Mouse (Mus musculus) telencephalon, adult 2 months (tissue): ENCODE data around the gene Gipc1.

Experiments used
- DNase-seq: peaks from one replicate; pipeline ENCODE4 v3.0.0-alpha.2; 2011; ENCODE audit warnings: low read depth, low spot score

Gene Gipc1

DNA sequence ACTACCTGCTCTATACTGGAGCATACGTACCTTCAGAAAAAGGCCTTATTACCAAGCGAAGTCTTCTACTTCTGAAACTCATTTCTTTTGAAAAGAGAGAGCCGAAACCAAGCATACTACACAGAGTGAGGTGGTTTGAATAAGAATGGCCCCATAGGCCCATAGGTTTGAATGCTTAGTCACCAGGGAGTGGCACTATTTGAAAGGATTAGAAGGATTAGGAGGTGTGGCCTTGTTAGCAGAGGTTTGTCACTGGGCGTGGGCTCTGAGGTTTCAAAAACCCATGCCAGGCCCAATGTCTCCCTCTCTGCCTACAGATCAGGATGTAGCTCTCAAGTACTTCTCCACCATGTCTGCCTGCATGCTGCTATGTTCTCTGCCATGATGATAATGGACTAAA, 4.4 kb upstream of the Gipc1 start:
- no peak for DNase-seq

DNA sequence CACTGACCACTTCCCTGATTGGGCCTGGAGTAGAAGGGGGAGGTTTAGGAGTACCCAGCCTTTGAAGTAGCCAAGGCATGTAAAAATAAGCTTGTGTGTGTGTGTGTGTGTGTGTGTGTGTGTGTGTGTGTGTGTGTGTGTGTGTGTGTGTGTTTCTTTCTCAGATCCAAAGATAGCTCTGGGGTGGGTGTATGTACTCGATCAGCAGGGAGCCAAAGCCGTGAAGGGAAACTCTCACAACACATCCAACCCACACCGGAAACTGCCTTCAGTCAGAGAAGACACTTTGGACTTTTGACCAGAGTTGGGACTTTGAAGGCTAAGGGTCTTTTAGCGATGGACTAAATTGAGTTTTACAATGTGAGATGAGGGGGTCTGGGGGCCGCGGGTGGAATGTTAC, 2.8 kb upstream of the Gipc1 start:
- no peak for DNase-seq

DNA sequence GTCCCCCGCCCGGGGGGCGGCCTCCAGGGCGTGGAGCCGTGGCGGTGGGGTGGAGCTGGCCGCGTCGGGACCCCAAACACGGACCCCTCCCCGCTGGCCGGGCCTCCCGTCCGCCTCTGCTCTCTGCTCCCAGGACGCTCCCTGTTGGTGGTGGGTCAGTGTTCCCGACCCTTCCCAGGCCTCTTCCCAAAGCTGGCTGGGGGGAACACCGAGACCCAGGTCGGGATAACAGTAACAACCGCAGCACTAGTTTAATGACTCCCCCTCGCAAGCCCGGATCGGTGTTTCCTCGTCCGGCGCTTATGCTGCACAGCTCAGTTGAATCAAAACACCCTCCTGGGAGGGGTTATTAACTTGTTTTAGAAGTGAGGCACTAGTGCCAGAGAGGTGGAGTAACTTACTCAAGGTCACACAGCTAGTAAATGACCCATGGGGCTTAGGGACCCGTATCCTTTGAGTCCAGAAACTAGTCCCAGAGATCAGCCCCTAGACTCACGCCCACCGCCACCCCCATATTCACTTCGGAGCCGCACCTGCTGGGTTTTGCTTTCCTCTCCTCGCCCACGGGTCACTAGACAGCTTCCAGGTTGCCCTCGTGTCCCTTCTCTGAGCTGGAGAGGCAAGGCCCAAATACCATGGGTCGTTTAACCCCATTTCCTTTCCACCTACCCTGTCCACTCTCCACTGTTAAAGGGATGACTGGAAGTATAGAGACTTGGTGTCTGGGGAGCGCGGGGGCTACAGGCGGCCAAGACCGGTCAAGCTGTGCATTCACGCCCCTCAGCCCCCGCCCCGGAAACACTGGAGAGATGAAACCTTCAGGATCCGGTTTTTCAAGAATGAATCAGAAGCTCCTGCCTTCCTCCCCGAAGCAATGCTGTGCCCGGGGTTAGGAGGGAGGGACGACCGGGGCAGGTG, 526 bp downstream of the Gipc1 start:
- DNase-seq, result no peak

DNA sequence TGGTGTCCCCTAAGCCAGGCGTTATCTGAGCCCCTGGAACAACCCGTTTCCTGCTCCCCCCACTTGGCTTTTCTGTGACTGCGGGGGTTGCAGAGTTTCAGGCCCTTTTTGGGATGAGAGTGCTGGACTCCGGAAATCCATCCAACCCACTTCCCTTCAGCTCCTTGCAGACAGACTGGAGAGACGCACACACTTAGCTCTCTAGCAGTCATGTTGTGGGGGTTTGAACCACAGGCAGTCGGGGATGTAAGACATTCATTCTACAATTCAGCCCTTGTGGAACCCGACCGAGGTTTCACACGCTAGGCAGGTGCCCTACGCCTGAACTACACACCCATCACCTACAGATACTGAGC, 1.2 kb downstream of the Gipc1 start:
- no peak for DNase-seq

DNA sequence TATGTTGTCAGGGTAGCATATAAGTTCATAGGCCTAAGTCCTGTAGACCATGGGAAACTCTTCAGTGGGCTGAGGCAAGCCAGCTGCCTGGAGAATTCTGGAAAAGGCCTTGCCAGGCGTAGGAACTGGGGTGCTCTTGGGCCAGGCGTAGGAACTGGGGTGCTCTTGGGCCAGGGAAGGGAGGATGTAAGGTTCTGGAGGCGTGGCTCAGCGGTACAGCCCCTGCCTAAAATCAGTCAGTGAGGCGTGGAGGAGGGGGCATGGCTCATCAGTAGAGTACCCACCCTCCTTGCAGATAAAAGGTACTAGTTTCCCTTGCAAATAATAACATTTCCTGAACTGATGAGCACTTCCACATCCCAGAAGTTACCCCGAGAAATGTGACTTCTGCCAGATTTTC, 2.2 kb downstream of the Gipc1 start:
- DNase-seq, result no peak

DNA sequence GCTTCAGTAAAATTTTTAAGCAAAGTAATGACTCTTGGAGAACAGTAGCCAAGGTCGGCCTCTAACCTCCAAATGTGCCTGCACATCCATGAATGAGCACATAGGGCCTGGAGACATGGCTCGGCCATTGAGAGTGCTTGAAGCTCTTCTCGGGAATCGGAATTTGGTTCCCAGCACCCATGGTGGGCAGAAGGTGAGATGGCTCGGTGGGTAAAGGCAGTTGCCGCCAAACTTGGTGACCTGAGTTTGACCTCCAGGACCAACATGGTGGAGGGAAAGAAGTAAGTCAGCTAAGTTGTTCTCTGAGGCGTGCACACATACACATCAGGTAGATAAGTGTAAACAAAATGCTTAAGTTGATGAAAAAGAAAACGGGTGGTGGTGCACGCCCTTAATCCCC, 3.6 kb downstream of the Gipc1 start:
- DNase-seq, result no peak

DNA sequence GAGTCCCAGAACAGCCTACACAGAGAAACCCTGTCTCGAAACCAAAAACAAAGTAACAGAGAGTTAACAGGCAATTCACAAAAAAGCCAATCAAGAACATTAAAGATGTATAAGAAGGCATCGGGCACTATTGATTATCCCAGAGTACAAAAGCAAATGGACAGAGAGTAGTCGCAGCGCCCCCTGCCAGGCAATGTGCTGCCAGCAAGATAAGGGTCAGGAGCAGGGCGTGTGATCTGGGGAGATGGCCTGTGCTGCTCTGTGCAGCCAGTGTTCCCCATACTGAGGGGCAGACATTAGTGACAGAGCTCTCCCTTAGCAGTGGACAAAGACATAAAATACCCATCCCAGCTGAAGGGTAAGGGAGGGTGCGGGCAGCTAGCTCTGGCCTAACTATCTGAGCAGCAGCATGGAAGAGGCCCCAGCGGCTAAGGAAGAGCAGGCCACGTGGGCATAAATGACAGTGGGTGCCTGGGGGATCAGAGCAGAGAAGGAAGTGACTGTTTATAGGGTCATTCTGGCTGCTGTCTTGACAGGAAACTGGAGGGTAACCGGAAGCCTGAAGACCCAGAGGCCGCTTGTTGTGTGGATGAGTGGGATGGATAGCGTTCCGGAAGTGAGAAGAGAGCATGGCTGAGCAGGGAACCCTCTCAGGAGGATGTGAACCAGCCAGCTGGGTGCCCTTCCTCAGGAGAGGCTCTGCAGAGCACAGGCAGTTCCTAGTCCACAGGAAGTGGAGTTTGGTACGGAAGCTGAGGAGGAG, 4.2 kb downstream of the Gipc1 start:
- no peak for DNase-seq

DNA sequence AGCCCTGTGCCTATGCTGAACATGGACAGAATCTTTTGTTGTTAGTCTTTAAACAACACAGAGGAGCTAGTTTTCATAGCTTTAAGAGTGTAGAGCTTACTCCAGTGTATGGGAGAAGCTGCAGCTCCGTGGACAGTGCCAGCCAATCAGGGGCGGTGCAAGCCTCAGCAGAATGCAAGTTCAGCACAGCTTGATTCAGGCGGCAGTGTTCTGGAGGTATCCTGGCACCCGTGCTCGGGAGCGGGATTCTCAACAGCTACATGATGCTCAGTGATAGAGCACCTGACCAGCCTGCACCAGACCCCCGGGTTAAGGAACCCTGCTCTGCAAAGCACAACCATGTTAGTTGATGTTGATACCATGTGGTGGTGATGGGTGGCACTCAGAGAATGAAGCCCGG, 8.1 kb downstream of the Gipc1 start:
- DNase-seq, result no peak

DNA sequence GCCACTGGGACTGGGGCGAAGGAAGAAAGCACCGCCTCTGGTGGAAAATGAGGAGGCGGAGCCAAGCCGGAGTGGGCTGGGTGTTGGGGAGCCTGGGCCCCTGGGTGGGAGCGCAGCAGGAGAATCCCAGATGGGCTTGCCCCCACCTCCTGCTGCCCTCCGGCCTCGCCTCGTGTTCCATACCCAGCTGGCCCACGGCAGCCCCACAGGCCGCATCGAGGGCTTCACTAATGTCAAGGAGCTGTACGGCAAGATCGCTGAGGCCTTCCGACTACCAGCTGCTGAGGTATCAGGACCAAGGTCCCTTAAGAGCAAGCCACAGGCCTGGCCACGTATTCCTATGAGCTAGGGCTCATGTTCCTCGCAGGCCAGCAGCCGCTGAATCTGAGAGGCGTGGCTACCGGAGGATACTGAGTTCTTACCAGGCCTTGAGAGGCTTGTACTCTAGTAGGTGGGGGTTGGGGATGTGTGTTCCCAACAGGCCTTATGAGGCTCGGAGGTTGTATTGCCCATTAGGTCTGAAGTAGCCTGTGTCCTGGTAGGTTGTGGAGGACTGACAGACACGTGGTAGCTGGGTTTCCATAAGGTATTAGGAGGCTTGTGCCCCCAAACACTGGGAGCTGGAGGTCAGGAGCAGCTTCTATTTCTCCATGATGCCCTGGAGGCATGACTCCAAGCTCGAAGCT, 8.7 kb downstream of the Gipc1 start:
- DNase-seq, result no peak

DNA sequence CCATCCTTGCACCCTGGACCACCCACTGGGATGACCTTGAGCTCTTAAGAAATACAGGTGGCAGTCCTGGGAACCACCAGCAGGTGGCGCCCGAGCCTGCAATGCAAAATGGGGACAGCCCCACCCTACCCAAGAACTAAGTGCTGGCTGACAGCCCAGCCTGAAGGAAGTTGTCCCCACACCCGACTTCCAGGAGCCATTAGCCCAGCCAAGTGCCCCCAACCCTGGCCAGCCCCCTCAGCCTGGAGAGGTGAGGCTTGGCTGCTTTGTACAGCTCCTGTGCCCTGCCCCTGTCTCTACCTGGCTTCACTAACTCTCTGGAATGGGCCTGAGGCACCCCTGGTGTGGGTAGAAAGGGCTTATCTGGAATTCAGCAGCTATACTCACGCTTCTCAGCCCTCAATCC, 9.9 kb downstream of the Gipc1 start:
- DNase-seq, result peak; percentile 73

DNA sequence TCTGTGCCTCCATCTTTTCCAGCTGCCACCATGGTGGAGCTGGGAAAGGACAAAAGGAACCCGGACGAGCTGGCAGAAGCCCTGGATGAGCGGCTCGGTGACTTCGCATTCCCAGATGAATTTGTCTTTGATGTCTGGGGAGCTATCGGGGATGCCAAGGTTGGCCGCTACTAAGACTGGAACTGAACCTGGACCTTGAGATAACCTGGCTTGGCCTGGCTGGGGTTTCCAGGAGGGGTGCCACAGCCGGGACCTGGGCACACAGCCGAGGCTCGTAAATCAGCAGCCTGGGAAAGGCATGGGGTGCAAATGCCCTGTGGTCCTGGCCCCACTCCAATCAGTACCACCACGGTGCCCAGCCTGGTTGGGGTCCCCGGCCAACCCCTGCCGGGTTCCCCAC, 11.6 kb downstream of the Gipc1 start:
- no peak for DNase-seq

DNA sequence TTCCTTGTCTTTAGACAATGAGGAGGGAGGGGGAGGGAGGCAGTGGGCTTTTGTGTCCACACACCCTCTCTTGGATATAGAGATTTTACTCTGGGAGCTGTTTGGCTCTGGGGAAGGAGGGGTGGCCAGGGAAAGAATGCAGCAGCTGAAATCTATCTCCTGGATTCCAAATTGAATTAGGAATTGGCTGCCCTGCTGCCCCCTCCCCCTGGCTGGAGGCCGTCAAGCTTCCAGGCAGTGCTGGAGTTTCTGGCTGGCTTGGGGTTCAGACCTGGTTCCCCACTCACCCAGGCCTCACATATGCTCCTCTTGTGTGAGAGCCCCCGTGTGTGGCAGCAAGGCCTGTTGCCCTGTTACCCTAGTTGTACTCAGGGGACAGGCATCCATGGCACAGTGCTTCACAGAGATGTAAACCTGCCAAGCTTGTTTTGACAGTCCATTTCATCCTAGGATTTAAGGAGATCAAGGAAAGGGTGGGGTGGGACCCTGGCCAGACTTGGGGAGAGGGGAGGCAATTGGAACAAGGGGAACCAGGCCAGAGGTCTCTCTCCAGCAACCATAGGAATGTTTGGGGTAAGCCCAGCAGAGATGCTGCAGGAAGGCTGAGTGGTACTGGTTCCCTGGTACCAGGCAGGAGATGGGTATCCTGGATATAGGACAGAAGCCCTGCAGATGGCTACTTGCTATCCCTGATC, 12.6 kb downstream of the Gipc1 start:
- DNase-seq, result no peak

DNA sequence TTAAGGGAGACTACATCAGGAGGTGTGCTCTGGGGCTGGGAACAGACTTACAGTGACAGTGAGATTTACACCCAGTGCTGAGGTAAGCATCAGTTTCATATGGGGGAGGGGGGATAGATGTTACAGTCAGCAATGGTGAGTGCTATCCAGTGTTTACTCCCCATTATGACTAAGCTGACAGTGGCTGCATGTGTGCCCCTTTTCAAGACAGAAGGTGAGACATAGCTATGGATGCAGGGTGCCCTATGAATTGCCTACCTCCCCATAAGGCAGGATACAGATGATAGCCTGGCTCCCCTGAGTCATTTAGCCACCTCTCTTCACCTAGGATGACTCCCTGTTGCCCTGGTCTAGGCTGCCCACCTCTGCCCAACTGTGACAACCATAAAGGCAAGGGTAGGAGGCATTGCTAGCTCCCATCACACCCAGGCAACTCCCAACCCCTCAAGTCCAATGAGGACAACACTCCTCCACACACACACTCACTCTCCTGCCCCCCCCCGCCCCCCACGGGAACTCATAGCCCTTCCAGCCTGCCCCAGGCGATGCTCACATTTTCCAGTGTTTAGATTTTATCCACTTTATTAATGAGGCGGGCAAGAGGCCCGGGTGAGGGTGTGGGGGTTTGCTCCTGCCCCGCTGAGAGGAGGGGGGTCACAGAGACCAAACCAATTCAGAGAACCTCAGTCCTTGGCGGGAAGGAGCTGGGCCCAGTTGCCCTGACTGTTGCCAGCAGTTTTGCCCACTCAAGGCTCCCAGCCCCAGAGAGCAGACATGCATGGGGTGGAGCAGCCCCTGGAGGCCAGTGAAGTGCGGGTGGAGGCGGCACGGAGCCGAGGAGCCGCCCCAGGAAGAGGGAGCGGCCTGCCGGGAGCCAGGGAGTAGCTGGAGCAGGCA, 13.7 kb downstream of the Gipc1 start, which contains the start of gene Ptger1:
Gene Ptger1 (plus strand): TSS at position 710 of the 897 bp plus-strand sequence.
- DNase-seq, result no peak

DNA sequence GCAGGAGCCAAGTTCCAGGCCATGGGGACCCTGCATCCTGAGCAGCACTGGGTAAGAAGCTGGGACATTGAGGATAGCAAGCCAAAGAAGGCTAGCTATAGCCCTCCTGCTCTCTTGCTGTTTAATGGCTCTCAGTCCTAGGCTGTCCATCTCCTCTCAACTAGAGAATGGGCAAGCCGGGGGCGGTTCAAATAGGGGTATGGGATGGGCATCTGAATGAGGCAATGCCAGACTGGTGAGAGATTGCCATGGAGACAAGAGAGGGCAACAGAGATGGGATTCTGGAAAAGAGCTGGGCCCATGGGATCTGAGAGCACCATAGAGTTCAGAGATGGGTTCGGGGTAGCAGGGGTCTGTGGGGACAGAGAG, 14.4 kb downstream of the Gipc1 start:
- DNase-seq, result no peak

DNA sequence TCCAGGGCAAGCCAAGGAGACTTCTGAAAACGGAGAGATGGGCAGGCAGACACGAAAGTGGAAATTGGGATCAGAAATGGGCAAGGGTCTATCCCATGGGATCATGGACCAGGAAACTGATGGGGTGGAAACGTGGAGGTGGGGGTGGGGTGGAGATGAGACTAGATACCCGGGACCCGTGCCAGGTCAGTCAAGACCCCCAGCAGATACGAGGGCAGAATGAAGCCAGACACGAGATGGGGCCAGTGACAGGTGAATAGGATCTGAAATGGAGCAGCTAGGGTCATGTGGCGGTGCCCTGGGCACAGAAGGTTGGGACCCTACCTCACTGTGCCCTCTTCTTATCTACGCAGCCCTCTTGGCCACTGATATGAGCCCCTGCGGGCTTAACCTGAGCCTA, 15.0 kb downstream of the Gipc1 start:
- DNase-seq, result no peak

DNA sequence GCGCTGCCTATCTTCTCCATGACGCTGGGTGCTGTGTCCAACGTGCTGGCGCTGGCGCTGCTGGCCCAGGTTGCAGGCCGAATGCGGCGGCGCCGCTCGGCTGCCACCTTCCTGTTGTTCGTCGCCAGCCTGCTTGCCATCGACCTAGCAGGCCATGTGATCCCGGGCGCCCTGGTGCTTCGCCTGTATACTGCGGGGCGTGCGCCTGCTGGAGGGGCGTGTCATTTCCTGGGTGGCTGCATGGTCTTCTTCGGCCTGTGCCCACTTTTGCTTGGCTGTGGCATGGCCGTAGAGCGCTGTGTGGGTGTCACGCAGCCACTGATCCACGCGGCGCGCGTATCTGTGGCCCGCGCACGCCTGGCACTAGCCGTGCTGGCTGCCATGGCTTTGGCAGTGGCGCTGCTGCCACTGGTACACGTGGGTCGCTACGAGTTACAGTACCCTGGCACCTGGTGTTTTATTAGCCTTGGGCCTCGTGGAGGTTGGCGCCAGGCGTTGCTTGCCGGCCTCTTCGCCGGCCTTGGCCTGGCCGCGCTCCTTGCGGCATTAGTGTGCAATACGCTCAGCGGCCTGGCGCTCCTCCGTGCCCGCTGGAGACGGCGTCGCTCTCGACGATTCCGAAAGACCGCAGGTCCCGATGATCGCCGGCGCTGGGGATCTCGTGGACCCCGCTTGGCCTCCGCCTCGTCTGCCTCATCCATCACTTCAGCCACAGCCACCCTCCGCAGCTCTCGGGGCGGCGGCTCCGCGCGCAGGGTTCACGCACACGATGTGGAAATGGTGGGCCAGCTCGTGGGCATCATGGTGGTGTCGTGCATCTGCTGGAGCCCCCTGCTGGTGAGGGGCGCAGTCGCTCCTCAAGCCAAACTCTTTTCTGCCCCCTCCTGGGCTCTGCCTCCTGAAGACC, 15.8 kb downstream of the Gipc1 start:
- DNase-seq, result no peak

DNA sequence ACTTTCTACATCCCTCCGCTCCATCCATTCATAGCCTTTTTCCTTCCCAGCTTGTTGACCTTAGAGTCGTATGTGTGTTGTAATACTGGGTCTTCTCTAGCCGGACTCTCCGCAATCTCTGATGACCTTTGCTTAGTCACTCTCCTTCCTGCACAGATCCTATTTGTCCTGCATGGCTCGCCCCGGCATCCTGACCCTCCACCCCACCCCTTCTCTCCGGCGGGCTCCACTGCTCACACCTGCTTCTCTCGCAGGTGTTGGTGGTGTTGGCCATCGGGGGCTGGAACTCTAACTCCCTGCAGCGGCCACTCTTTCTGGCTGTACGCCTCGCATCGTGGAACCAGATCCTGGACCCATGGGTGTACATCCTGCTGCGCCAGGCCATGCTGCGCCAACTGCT, 16.5 kb downstream of the Gipc1 start:
- DNase-seq, result no peak

DNA sequence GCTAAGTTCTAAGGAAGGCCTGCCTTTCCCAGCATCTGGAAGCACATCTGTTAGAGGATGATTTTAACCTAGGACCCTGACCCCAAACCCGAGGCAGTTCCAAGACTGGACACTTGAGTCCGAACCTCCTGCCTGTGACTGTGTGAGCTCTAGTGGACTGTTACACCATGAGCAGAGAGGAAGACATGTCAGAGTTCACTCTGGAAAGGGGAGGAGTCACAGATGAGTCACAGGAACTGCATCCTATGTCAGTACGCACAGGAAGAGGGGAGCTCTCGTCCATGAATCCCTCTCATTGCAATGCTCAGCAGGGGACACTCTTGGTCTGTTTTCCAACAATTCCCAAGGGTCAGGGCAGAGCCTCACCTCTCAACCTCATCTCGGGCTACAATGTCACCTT, 20.5 kb downstream of the Gipc1 start:
- no peak for DNase-seq

DNA sequence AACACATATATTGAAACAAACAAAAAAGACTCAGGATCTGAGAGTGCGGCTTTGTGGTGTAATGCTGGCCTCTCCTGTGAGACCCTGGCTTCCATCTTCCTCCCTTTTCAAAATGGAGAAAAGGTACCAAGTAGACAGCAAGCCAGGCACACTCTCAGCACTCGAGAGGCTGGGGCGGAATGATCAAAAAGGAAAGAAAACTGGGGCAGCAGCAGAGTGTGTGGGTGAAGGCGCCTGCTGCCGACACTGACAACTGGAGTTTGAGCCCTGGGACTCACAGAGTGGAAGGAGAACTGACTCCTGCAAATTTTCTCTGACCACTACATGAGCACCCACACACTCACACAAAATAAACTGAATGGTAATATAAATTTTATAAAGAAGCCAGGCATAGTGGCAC, 22.0 kb downstream of the Gipc1 start:
- no peak for DNase-seq

DNA sequence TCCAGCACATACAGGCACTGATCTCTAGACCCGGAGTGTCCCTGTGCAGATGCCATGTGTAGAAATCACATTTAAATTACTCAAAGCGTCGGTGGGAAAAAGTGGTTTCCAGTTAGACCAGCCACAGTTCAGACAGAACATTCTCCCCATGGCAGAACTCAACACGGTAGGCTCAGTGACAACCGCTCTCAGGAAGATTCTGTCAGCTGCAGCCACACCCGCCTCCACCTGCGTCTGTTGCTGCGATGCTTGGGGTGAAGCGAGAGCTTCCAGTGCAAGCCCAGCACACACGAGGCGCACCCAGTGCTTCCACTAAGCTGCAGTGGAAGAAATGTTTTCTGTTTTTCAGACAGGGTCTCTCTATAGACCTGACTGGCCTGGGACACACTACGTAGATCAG, 27.4 kb downstream of the Gipc1 start:
- peak; percentile 67 for DNase-seq
